12 mouse cellular contexts compared by ENCODE assay signal in the genomic region with DNA sequence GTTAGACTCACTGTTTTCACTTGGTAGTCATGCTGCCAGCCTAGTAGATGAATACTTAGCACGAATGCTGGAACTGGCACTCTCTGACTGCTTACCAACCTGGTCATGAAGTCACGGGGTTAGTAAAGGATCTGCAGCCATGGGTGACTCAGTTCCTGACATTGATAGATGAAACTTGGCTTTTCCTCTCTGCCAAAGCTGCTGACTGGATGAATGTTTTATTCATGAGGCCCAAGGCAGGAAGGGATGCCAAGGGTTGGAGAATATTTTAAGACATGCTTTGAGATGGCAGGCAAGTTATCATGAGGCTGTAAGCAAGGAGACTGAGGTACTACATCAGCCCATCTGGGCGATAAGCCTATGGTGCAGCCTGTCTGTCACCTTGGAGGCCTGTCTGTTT.
DNase-seq lines count a peak whose midpoint lies in the region; ATAC-seq and TF ChIP-seq lines count a peak whose summit lies in the region.
"Had no signal": no experiment of that assay in that cellular context is flagged by ENCODE, and none has a peak within 500 bp of the region (broad histone marks: within the 10 kb centered on the region; RNA-seq: fewer than 3 reads in every experiment).

No protein-coding gene starts in this region.

- WGBS in forebrain, embryonic 13.5 days: 82% methylated on average over 3 of the region's 3 CpGs
- 89% methylated on average over 3 of the region's 3 CpGs for WGBS in forebrain, embryonic 12.5 days
- 61% methylated on average over 3 of the region's 3 CpGs for WGBS in lung, embryonic 14.5 days
- WGBS in hindbrain, postnatal 0 days: 53% methylated on average over 3 of the region's 3 CpGs
- 67% methylated on average over 3 of the region's 3 CpGs for WGBS in liver, embryonic 11.5 days

- no peak for TF ChIP-seq CTCF in lung, embryonic 14.5 days (IDR thresholded peaks at IDR 0.05; ENCODE audit: low read depth)
- TF ChIP-seq CTCF in hindbrain, postnatal 0 days (IDR thresholded peaks at IDR 0.05; ENCODE audit: low read depth): no peak

- no peak overlapping the region for H3K4me2 ChIP-seq in forebrain, embryonic 13.5 days
- no peak overlapping the region for H3K4me2 ChIP-seq in forebrain, embryonic 12.5 days
- H3K4me2 ChIP-seq in lung, embryonic 14.5 days: no peak overlapping the region
- no peak overlapping the region for H3K4me2 ChIP-seq in hindbrain, postnatal 0 days (ENCODE audit: low read depth, low read length)
- H3K4me2 ChIP-seq in liver, embryonic 11.5 days: no peak overlapping the region
- H3K4me2 ChIP-seq: heart, embryonic 11.5 days; limb, embryonic 13.5 days had no signal

- no peaks in the 10 kb centered on the region for H3K27me3 ChIP-seq in forebrain, embryonic 13.5 days
- no peaks in the 10 kb centered on the region for H3K27me3 ChIP-seq in forebrain, embryonic 12.5 days
- no peaks in the 10 kb centered on the region for H3K27me3 ChIP-seq in lung, embryonic 14.5 days (ENCODE audit: insufficient read depth, low read length)
- H3K27me3 ChIP-seq in hindbrain, postnatal 0 days (ENCODE audit: insufficient read depth, low read length): no peaks in the 10 kb centered on the region
- H3K27me3 ChIP-seq in liver, embryonic 11.5 days (replicated peaks; ENCODE audit: control insufficient read depth, insufficient read depth, low read length): no peaks in the 10 kb centered on the region
- H3K27me3 ChIP-seq: limb, embryonic 13.5 days had no signal

- ATAC-seq in forebrain, embryonic 13.5 days: peak; percentile 86; the same call in 1 of the 2 replicates
- ATAC-seq in forebrain, embryonic 12.5 days (ENCODE audit: low FRiP score): no peak
- no peak for ATAC-seq in lung, embryonic 14.5 days (ENCODE audit: insufficient read depth)
- ATAC-seq in hindbrain, postnatal 0 days: 0 out of 2 replicates have a peak, but pooled peaks have one; percentile 40
- no peak for ATAC-seq in liver, embryonic 11.5 days (replicated peaks; ENCODE audit: low FRiP score)
- ATAC-seq: CD4-positive, CD25-positive, alpha-beta regulatory T cell, adult 4 months had no signal

- H3K36me3 ChIP-seq in forebrain, embryonic 13.5 days (ENCODE audit: poor library complexity, severe bottlenecking): no peaks in the 10 kb centered on the region
- no peaks in the 10 kb centered on the region for H3K36me3 ChIP-seq in forebrain, embryonic 12.5 days (replicated peaks)
- no peaks in the 10 kb centered on the region for H3K36me3 ChIP-seq in lung, embryonic 14.5 days (ENCODE audit: insufficient read depth)
- no peaks in the 10 kb centered on the region for H3K36me3 ChIP-seq in hindbrain, postnatal 0 days (ENCODE audit: insufficient read depth, low read length)
- H3K36me3 ChIP-seq in liver, embryonic 11.5 days (ENCODE audit: control insufficient read depth, insufficient read depth, low read length): no peaks in the 10 kb centered on the region
- H3K36me3 ChIP-seq: limb, embryonic 13.5 days had no signal

- DNase-seq in lung, embryonic 14.5 days: peak; percentile 32
- DNase-seq in lung, adult 18-20 months: no peak
- DNase-seq in adrenal gland, postnatal 14 days: peak; percentile 16
- peak; percentile 62 for DNase-seq in hindbrain, postnatal 0 days (ENCODE audit: low spot score)
- no peak for DNase-seq in B cell, adult 2 months
- DNase-seq in liver, embryonic 11.5 days (ENCODE audit: low spot score): no peak
- DNase-seq: lung, postnatal 4 days had no signal

- no peak overlapping the region for H3K9ac ChIP-seq in forebrain, embryonic 13.5 days
- no peak overlapping the region for H3K9ac ChIP-seq in forebrain, embryonic 12.5 days
- H3K9ac ChIP-seq in lung, embryonic 14.5 days: no peak overlapping the region
- no peak overlapping the region for H3K9ac ChIP-seq in hindbrain, postnatal 0 days (replicated peaks; ENCODE audit: low read length)
- no peak overlapping the region for H3K9ac ChIP-seq in liver, embryonic 11.5 days (ENCODE audit: low read depth, low read length)
- H3K9ac ChIP-seq: limb, embryonic 13.5 days had no signal

- no peak overlapping the region for H3K27ac ChIP-seq in forebrain, embryonic 13.5 days
- H3K27ac ChIP-seq in forebrain, embryonic 12.5 days: no peak overlapping the region
- no peak overlapping the region for H3K27ac ChIP-seq in lung, embryonic 14.5 days (ENCODE audit: low read depth)
- no peak overlapping the region for H3K27ac ChIP-seq in hindbrain, postnatal 0 days
- H3K27ac ChIP-seq in liver, embryonic 11.5 days (ENCODE audit: low read depth, low read length): no peak overlapping the region
- H3K27ac ChIP-seq: limb, embryonic 13.5 days had no signal

- H3K4me1 ChIP-seq in forebrain, embryonic 13.5 days: no peaks in the 10 kb centered on the region; the same call in 1 of the 2 replicates
- H3K4me1 ChIP-seq in forebrain, embryonic 12.5 days: 0 out of 2 replicates have a peak, but pooled peaks cover 3% of the 10 kb centered on the region
- no peaks in the 10 kb centered on the region for H3K4me1 ChIP-seq in lung, embryonic 14.5 days (ENCODE audit: insufficient read depth)
- no peaks in the 10 kb centered on the region for H3K4me1 ChIP-seq in hindbrain, postnatal 0 days (ENCODE audit: insufficient read depth, low read length)
- H3K4me1 ChIP-seq in liver, embryonic 11.5 days (replicated peaks; ENCODE audit: control insufficient read depth, insufficient read depth, low read length): no peaks in the 10 kb centered on the region
- H3K4me1 ChIP-seq: limb, embryonic 13.5 days had no signal

- no peak overlapping the region for H3K4me3 ChIP-seq in forebrain, embryonic 13.5 days
- no peak overlapping the region for H3K4me3 ChIP-seq in forebrain, embryonic 12.5 days (replicated peaks)
- no peak overlapping the region for H3K4me3 ChIP-seq in lung, embryonic 14.5 days (ENCODE audit: low read depth, low read length)
- no peak overlapping the region for H3K4me3 ChIP-seq in hindbrain, postnatal 0 days (ENCODE audit: low read length)
- H3K4me3 ChIP-seq in liver, embryonic 11.5 days (ENCODE audit: low read depth, low read length): no peak overlapping the region
- H3K4me3 ChIP-seq: limb, embryonic 13.5 days had no signal

- H3K9me3 ChIP-seq in forebrain, embryonic 13.5 days (replicated peaks): no peaks in the 10 kb centered on the region
- no peaks in the 10 kb centered on the region for H3K9me3 ChIP-seq in forebrain, embryonic 12.5 days
- H3K9me3 ChIP-seq in lung, embryonic 14.5 days (ENCODE audit: low read depth, low read length): no peaks in the 10 kb centered on the region
- H3K9me3 ChIP-seq in hindbrain, postnatal 0 days (ENCODE audit: low read length): no peaks in the 10 kb centered on the region
- H3K9me3 ChIP-seq in liver, embryonic 11.5 days (ENCODE audit: control insufficient read depth, low read length): no peaks in the 10 kb centered on the region
- H3K9me3 ChIP-seq: limb, embryonic 13.5 days had no signal

Comparison
In these comparisons a context has a peak if more than half of its experiments do, and no peak if none do; other contexts are left out.
1. ATAC-seq: peak in forebrain, embryonic 13.5 days (single experiment) and hindbrain, postnatal 0 days (single experiment); none in forebrain, embryonic 12.5 days (single experiment), lung, embryonic 14.5 days (single experiment) and liver, embryonic 11.5 days (single experiment).
2. DNase-seq: peak in lung, embryonic 14.5 days (single experiment), adrenal gland, postnatal 14 days (single experiment) and hindbrain, postnatal 0 days (single experiment); none in lung, adult 18-20 months (0 of 2), B cell, adult 2 months (0 of 2) and liver, embryonic 11.5 days (single experiment).